Mouse (Mus musculus) brain, embryonic 14.5 days (tissue): ENCODE results near the gene Sox6.

Experiments
- CTCF ChIP-seq: fragments of 200-500 bp; IDR thresholded peaks from 2 replicates; pipeline ENCODE4 v1.5.1; 2012; ENCODE audit warnings: inconsistent platforms, mild to moderate bottlenecking, moderate library complexity, borderline replicate concordance; ENCODE audit not compliant: insufficient read depth, insufficient read length; ENCODE audit errors: extremely low read depth
- POLR2A ChIP-seq: fragments of 200-500 bp; IDR thresholded peaks from 2 replicates; pipeline ENCODE4 v1.6.1; 2012; ENCODE audit warnings: mild to moderate bottlenecking, inconsistent platforms, borderline replicate concordance; ENCODE audit not compliant: poor library complexity, insufficient read depth, insufficient read length, severe bottlenecking; ENCODE audit errors: extremely low read depth

GRCm38 (mm10) chr7:115945516-115945915, 93.1 kb downstream of the Sox6 start:
- TF ChIP-seq CTCF (no peak), POLR2A (no peak)
